Mouse (Mus musculus) adrenal gland, postnatal 25 days (tissue): Measurements from ENCODE around the gene Smg9. TPM values are rescaled to one million over a fixed set of nuclear protein-coding genes. Genes with fewer than 3 reads are reported as not detected.

ENCODE experiments used
- DNase-seq: peaks from one replicate; pipeline ENCODE4 v3.0.0; 2021; ENCODE audit warnings: mixed read lengths
- total RNA-seq: library from RNA; stranded (reverse); gene quantifications from 2 replicates; pipeline ENCODE4 v1.2.3, GENCODE M21; 2021

Smg9 gene
- total RNA-seq, 1 experiment from 2014 or later = 26.6 TPM

GRCm38 (mm10) chr7:24445266-24445926, 46.0 kb downstream of the Smg9 start:
- DNase-seq = no peak

GRCm38 (mm10) chr7:24446697-24447340, 47.4 kb downstream of the Smg9 start:
- no peak for DNase-seq

- no peak for DNase-seq
Measured at GRCm38 (mm10) chr7:24448782-24449517, 49.5 kb downstream of the Smg9 start.

GRCm38 (mm10) chr7:24450585-24451017, 51.2 kb downstream of the Smg9 start:
- DNase-seq = no peak

GRCm38 (mm10) chr7:24451855-24452311, 52.5 kb downstream of the Smg9 start, which contains the start of gene Irgc1:
TSS of gene Irgc1 (minus strand) at chr7:24452297.
- DNase-seq = no peak

- DNase-seq = no peak
Measured at GRCm38 (mm10) chr7:24454199-24454598, 54.8 kb downstream of the Smg9 start.

- no peak for DNase-seq
Measured at GRCm38 (mm10) chr7:24455726-24456125, 56.3 kb downstream of the Smg9 start.

- no peak for DNase-seq
Measured at GRCm38 (mm10) chr7:24457726-24458370, 58.4 kb downstream of the Smg9 start.

- no peak for DNase-seq
Measured at GRCm38 (mm10) chr7:24459440-24459839, 60.0 kb downstream of the Smg9 start.

GRCm38 (mm10) chr7:24459843-24460242, 60.4 kb downstream of the Smg9 start:
- no peak for DNase-seq

- DNase-seq = peak; percentile 43
Measured at GRCm38 (mm10) chr7:24461376-24462051, 62.1 kb downstream of the Smg9 start.

- DNase-seq = peak; percentile 27
Measured at GRCm38 (mm10) chr7:24462388-24463319, 63.2 kb downstream of the Smg9 start, which contains the start of gene Plaur. TSS of gene Plaur (plus strand) at chr7:24462484.

GRCm38 (mm10) chr7:24466835-24467234, 67.4 kb downstream of the Smg9 start:
- DNase-seq = no peak

- DNase-seq = no peak
Measured at GRCm38 (mm10) chr7:24467886-24468285, 68.5 kb downstream of the Smg9 start.

GRCm38 (mm10) chr7:24469126-24469525, 69.7 kb downstream of the Smg9 start:
- DNase-seq = no peak

GRCm38 (mm10) chr7:24470356-24470755, 70.9 kb downstream of the Smg9 start:
- peak; percentile 73 for DNase-seq
